Mouse (Mus musculus) liver, adult 2 months (tissue): ENCODE measurements around the gene Fmnl3.

Experiments
- CTCF ChIP-seq: fragments of 200-500 bp; IDR thresholded peaks from 2 replicates; pipeline ENCODE4 v1.5.1; 2011; ENCODE audit warnings: low read depth, low read length, control low read depth
- POLR2A ChIP-seq: fragments of 200-500 bp; IDR thresholded peaks from 2 replicates; pipeline ENCODE4 v1.6.1; 2011; ENCODE audit warnings: low read length, control low read depth; ENCODE audit not compliant: insufficient read depth; ENCODE audit errors: extremely low read depth

GRCm38 (mm10) chr15:99406986-99407570, 36.8 kb upstream of the Fmnl3 start:
- no peak for TF ChIP-seq CTCF
- no peak for TF ChIP-seq POLR2A
